Mouse (Mus musculus): Measurements from ENCODE around the gene Lta. TPM values are rescaled to one million over a fixed set of nuclear protein-coding genes. Genes with fewer than 3 reads are reported as not detected.

Gene Lta
- not detected in 2 replicates for total RNA-seq (2023)

GRCm38 (mm10) chr17:35204494-35205379, at the start of gene Lta:
Gene Lta (minus strand): TSS chr17:35205351.

DNA sequence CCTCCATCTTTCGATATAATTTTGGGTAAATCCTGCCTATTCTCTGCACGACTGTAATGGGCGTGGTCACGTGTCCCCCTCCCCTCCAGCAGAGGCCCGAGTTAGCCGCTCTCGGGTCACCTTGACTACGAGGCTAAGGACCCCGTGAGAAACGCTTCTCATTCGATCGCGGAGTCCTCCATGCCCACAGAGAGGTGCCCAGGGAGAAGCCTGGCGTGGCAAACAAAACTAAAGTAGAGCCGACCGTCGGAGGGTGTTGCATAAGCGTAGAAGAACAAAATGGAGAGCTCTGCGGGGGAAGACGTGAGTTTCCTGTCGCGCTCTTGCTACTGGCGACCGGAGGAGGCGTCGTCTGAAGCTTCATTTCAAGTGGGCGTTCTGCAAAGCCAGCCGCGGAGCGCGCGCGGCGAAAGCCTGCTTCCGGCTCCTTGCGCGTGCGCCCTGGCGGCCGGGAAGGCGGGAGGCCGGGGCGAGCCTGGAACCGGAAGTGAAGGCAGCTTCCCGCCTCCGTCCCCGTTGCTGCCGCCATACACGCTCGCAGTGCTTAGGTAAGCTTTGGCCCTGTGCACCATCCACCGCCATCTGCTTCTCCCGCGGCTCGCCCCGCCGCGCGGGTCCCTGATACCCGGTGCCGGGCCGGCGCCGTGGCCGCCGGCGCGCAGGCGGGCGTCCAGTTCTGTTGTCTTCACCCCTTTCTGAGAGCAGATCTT, 36.3 kb upstream of the Lta start, which contains the start of gene Ddx39b:
Ddx39b (plus strand) TSS at position 442 of the 710 bp plus-strand sequence.

DNA sequence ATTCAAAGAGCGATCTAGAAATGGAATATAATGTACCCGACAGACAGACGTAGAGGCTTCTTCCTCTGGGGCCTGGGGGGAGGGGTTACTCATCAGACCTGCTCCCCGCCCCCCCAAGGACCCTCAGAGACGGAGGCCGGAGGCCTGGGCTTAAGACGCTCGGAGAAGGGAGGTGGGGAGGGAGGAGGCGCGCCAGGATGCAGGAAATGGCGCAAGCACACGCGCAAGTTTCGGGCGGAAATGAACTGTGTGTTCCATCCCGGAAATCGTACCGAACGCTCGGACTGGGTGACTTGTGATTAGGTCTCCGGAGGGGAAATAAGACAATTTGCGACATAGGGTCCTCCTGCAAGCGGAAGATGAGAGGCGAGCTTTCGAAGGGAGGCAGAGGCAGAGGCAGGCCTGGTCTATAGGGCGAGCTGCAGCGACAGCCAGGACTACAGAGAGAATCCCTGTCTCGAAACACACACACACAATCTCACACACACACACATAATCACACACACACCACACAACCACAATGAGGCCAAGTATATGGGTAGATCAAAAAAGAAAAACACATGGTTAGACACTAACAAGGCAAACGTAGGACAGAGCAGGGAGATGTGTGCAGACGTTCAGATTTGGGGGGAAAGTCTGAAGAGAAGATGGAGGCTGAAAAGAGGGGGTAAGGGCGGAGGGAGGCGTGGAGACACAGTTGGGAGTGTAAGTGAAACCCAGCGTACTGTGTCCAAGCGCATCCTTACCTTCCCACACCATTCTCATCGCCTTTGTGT, 30.7 kb upstream of the Lta start, which contains the start of gene Nfkbil1:
Nfkbil1 (minus strand) TSS at position 179 of the 776 bp plus-strand sequence.

GRCm38 (mm10) chr17:35233114-35233980, 28.2 kb upstream of the Lta start, which contains the start of gene Atp6v1g2:
Gene Atp6v1g2 (plus strand): TSS chr17:35233660.

GRCm38 (mm10) chr17:35220156-35220952, 15.2 kb upstream of the Lta start, which contains the start of gene Gm16181:
Gene Gm16181 (plus strand): TSS chr17:35220834.

DNA sequence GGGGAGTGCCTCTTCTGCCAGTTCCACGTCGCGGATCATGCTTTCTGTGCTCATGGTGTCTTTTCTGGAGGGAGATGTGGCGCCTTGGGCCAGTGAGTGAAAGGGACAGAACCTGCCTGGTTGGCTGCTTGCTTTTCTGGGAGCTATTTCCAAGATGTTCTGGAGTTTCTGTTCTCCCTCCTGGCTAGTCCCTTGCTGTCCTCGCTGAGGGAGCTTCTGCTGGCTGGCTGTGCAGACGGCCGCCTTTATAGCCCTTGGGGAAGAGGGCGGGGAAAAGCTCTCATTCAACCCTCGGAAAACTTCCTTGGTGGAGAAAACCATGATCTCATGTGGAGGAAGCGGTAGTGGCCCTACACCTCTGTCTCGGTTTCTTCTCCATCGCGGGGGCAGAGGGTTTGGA, 3.4 kb downstream of the Lta start, which contains the start of gene Tnf:
Tnf (minus strand) TSS at position 221 of the 400 bp plus-strand sequence.

GRCm38 (mm10) chr17:35193881-35194843, 11.0 kb downstream of the Lta start, which contains the start of gene Ltb:
Gene Ltb (plus strand): TSS chr17:35194439.

GRCm38 (mm10) chr17:35187959-35188610, 17.1 kb downstream of the Lta start, which contains the start of gene Lst1:
Gene Lst1 (minus strand): TSS chr17:35188439.

GRCm38 (mm10) chr17:35175968-35176367, 29.2 kb downstream of the Lta start, which contains the start of gene Aif1:
Gene Aif1 (minus strand): TSS chr17:35176068.

GRCm38 (mm10) chr17:35164568-35165450, 40.3 kb downstream of the Lta start, which contains the start of gene Prrc2a:
Gene Prrc2a (minus strand): TSS chr17:35164897.

Other genes starting within 250 kb of the Lta start
- gene Hspa1b, start 246.1 kb downstream of the Lta start, total RNA-seq (2023): 25.6 and 50.7 TPM in 2 replicates
- gene Gm20481, start 235.4 kb downstream of the Lta start, total RNA-seq (2023): not detected in 2 replicates
- gene Hspa1a, start 233.2 kb downstream of the Lta start, total RNA-seq (2023): 36.0 and 76.5 TPM in 2 replicates
- 0.16 TPM in 1 of 2 replicates, not detected in the other for gene Hspa1l, start 232.6 kb downstream of the Lta start, total RNA-seq (2023)
- gene Lsm2, start 223.5 kb downstream of the Lta start, total RNA-seq (2023): 15.3 and 22.7 TPM in 2 replicates
- gene Vars, start 204.4 kb downstream of the Lta start, total RNA-seq (2023): 51.6 and 57.8 TPM in 2 replicates
- 0.09 TPM in 1 of 2 replicates, not detected in the other for gene Vwa7, start 188.8 kb downstream of the Lta start, total RNA-seq (2023)
- gene Sapcd1, start 177.3 kb downstream of the Lta start, total RNA-seq (2023): 0.86 and 1.9 TPM in 2 replicates
- gene Msh5, start 158.6 kb downstream of the Lta start, total RNA-seq (2023): 3.5 and 11.1 TPM in 2 replicates
- gene Clic1, start 155.4 kb downstream of the Lta start, total RNA-seq (2023): 248 and 288 TPM in 2 replicates
- 1.4 and 2.6 TPM in 2 replicates for gene Ddah2, start 146.3 kb downstream of the Lta start, total RNA-seq (2023)
- not detected in 2 replicates for gene Ly6g6c, start 140.0 kb downstream of the Lta start, total RNA-seq (2023)
- 0.47 TPM in 1 of 2 replicates, not detected in the other for gene Mpig6b, start 139.2 kb downstream of the Lta start, total RNA-seq (2023)
- gene Ly6g6e, start 128.4 kb downstream of the Lta start, total RNA-seq (2023): not detected in 2 replicates
- not detected in 2 replicates for gene Ly6g6d, start 127.3 kb downstream of the Lta start, total RNA-seq (2023)
- gene Ly6g6f, start 119.7 kb downstream of the Lta start, total RNA-seq (2023): 1.1 TPM in 1 of 2 replicates, not detected in the other
- gene Abhd16a, start 116.1 kb downstream of the Lta start, total RNA-seq (2023): 44.4 and 57.6 TPM in 2 replicates
- not detected in 2 replicates for gene Ly6g5c, start 97.1 kb downstream of the Lta start, total RNA-seq (2023)
- 13.3 and 14.5 TPM in 2 replicates for gene Ly6g5b, start 89.9 kb downstream of the Lta start, total RNA-seq (2023)
- gene Gpank1, start 83.9 kb downstream of the Lta start, total RNA-seq (2023): 36.0 and 50.1 TPM in 2 replicates
- 135 and 169 TPM in 2 replicates for gene Csnk2b, start 83.3 kb downstream of the Lta start, total RNA-seq (2023)
- 21.0 and 24.5 TPM in 2 replicates for gene D17H6S53E, start 79.0 kb downstream of the Lta start, total RNA-seq (2023)
- gene Apom, start 73.3 kb downstream of the Lta start, total RNA-seq (2023): not detected in 2 replicates
- gene Bag6, start 70.2 kb downstream of the Lta start, total RNA-seq (2023): 295 and 362 TPM in 2 replicates
- gene Prrc2a, start 40.5 kb downstream of the Lta start, total RNA-seq (2023): 170 and 191 TPM in 2 replicates
- gene Aif1, start 29.3 kb downstream of the Lta start, total RNA-seq (2023): 10.8 and 14.1 TPM in 2 replicates
- 410 and 626 TPM in 2 replicates for gene Lst1, start 16.9 kb downstream of the Lta start, total RNA-seq (2023)
- 118 TPM in 2 replicates for gene Ltb, start 10.9 kb downstream of the Lta start, total RNA-seq (2023)
- gene Tnf, start 3.3 kb downstream of the Lta start, total RNA-seq (2023): 115 TPM in 2 replicates
- gene Gm16181, start 15.5 kb upstream of the Lta start, total RNA-seq (2023): 0.79 TPM in 1 of 2 replicates, not detected in the other
- 1.8 and 3.2 TPM in 2 replicates for gene Atp6v1g2, start 28.3 kb upstream of the Lta start, total RNA-seq (2023)
- gene Nfkbil1, start 30.4 kb upstream of the Lta start, total RNA-seq (2023): 18.5 and 19.9 TPM in 2 replicates
- 185 and 239 TPM in 2 replicates for gene Ddx39b, start 36.4 kb upstream of the Lta start, total RNA-seq (2023)
- gene H2-D1, start 57.4 kb upstream of the Lta start, total RNA-seq (2023): 1,574 and 1,649 TPM in 2 replicates
- 5.9 and 6.8 TPM in 2 replicates for gene H2-Q1, start 115.1 kb upstream of the Lta start, total RNA-seq (2023)
- 7.6 and 11.1 TPM in 2 replicates for gene H2-Q2, start 136.9 kb upstream of the Lta start, total RNA-seq (2023)
- gene H2-Q4, start 174.3 kb upstream of the Lta start, total RNA-seq (2023): 116 and 118 TPM in 2 replicates
- gene H2-Q6, start 219.5 kb upstream of the Lta start, total RNA-seq (2023): 16.1 and 22.8 TPM in 2 replicates
- 16.3 and 24.6 TPM in 2 replicates for gene H2-Q7, start 233.8 kb upstream of the Lta start, total RNA-seq (2023)

All from neutrophil, adult 65 days (primary cell).